Mouse (Mus musculus) skeletal muscle tissue, adult 2 months (tissue): ENCODE results near the gene Cxcl16.
A peak's percentile ranks its signal among the peaks of the same experiment; 100 is the strongest.
"Not testable (repeated sequence)": the region's sequence is repeated elsewhere in the genome, so short reads cannot be mapped to it uniquely, and the experiment has no call there.

Experiments used
- DNase-seq: peaks from one replicate; pipeline ENCODE4 v3.0.0-alpha.2; 2012; ENCODE audit warnings: low read depth, low spot score

The Cxcl16 gene

DNA sequence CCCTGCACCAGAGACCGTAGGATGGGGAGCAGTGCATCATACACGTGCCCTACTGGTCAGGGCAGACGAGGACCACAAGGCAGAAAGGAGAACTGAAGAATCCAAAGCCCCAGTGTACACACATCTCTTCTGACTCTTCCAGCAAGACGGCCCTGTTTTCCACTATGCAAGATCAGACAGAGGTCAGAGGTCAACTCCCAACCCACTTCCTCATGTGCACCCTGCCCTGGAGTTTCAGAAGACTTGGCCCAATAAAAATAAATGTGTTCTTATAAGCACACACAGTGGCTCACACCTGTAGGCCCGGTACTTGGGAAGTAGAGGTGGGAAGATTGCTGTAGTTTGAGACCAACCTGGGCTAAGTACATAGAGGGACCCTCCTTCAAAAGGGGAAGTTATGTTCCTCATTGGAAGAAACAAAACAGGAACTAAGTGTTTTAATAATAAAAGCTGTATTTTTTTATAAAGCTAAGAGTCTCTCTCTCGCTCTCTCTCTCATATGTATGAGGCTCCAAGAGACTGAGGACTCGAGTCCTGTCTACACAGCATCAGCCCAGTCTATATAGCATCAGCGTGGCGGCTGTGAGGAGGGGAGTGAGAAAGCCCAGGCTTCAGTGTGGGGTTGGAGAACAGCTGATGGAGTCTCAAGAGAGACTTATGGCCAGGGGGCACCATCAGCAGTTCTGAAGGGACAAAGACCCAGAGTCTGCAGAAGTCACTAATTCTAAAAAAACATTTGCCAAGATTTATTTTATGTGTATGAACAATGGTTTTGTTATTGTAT is 6.3 kb downstream of the Cxcl16 start:
- no peak for DNase-seq

DNA sequence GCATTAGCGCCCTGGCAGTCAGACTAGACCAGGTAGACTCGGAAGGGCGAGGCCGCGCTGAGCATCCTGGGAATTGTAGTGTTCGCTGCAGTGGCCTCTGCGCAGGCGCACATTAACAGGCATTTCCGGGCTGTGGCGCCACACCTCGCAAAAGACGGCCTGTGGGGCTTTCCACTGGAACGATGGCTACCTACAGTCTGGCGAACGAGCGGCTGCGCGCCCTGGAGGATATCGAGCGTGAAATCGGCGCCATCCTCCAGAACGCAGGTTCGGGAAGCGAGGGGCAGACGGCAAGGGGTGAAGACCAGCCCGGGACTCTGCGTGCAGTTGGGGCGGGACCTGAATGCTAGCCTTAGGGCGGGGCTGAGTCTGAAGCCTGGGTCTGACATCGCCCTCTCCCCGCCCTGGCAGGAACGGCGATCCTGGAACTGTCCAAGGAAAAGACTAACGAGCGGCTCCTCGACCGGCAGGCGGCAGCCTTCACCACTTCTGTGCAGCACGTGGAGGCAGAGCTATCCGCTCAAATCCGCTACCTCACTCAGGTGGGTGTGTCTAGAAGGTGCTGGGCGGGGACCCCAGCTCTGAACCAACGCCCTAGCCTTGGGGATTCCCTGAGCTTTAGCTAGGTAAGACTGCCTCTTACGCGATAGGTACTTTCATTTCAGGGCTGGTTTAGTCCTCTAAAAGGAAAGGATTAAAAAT is 7.8 kb downstream of the Cxcl16 start, which contains the start of gene Med11:
Gene Med11 (plus strand): TSS at position 123 of the 702 bp plus-strand sequence.
- DNase-seq, result peak; percentile 93

DNA sequence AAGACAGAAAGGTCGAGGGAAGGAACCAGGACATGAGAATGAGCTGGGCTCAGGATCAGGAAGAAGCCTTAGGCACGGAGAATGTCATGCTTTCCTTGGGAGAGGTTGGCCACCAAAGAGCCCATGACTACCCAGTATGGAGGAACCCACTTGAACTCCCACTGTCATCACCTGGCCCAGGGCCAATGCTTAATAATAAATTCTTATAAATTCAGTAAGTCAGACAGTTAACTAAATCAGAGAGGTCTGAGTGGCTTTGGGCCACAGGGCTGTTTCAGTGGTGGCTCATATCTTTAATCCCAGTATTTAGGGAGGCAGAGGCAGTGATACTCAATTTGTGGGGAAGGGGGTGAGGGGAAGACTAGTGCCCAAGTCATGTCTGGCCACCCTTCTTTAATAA is 8.9 kb downstream of the Cxcl16 start:
- no peak for DNase-seq

DNA sequence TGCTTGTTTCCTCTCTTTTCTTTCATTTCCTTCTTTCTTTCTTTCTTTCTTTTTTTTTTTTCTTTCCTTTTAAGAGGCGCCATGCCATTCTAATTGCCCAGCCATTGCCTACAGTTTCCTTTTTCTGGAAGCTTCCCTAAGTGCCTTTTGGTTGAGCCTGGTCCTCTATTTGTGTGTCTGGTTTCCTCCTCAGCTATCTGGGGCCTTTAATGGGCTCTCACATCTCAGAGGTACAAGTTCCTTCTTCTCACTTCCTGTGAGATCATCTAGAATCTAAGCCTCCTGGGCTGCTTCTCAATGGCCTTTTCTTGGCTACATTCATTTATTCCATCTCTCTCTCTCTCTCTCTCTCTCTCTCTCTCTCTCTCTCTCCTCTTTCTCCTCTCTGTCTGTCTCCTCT is 12.4 kb downstream of the Cxcl16 start:
- no peak for DNase-seq

- no peak for DNase-seq
Measured at GRCm38 (mm10) chr11:70446756-70447155, 13.0 kb downstream of the Cxcl16 start.

- DNase-seq, result no peak
Measured at GRCm38 (mm10) chr11:70444667-70445066, 15.1 kb downstream of the Cxcl16 start.

DNA sequence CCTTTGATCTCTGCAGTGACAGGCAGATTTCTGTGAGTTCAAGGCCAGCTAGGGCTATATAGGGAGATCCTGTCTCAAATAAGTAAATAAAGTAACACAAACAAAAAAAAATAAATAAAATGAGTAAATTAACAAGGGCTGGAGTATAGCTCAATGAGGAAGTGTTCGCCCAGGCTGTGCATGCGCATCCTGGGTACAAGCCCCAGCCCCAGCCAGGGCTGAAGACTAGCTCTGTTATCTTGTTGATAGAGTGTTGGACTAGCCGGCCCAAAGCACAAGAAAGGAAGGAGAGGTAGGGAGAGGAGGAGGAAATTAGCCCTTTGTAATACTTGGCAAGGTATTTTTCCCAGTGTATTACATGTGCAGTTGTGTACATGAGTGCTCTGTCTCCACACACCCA is 15.8 kb downstream of the Cxcl16 start:
- DNase-seq, result no peak

GRCm38 (mm10) chr11:70441882-70442281 is 17.9 kb downstream of the Cxcl16 start:
- no peak for DNase-seq

DNA sequence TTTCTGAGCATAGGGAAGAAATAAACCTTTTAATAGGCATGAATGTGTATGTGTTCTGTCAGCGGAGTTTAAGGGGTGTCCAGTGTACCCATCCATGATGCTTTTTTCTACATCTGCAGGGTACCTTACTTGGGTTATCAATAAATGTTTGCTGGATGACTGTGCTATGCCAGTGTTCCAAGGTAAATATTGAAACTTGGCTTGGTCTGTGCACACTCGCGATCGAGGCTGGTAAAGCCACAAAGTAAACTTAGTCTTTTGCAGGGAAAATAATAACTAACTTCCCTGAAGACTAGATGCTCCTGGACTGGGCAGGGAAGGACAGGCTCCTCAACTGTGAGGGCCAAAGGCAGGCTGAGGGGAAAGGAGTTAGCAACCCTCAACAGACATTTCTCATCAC is 19.1 kb downstream of the Cxcl16 start:
- DNase-seq, result no peak

- DNase-seq, result no peak
Measured at GRCm38 (mm10) chr11:70438728-70439374, 20.9 kb downstream of the Cxcl16 start.

- no peak for DNase-seq
Measured at GRCm38 (mm10) chr11:70437426-70437825, 22.4 kb downstream of the Cxcl16 start.

- DNase-seq, result no peak
Measured at GRCm38 (mm10) chr11:70435476-70435875, 24.3 kb downstream of the Cxcl16 start.

DNA sequence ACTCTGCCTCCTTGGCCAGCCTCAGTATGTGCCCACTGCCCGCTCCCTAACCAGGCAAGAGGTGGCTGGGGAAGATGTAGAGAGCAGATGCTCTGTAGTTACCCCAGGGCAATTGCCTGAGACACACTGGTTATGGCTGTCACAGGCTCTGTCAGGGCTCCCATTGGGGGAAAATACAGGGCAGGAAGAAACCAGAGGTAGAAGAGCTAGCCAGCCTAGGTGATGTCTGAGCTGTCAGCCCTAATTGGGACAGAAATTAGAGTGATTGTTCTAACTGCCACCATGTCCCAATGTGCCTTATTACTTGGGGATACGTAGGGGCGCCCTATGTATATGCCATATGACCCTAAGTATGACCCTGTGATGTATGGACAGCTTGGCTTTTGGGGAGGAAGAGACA is 25.8 kb downstream of the Cxcl16 start:
- no peak for DNase-seq

DNA sequence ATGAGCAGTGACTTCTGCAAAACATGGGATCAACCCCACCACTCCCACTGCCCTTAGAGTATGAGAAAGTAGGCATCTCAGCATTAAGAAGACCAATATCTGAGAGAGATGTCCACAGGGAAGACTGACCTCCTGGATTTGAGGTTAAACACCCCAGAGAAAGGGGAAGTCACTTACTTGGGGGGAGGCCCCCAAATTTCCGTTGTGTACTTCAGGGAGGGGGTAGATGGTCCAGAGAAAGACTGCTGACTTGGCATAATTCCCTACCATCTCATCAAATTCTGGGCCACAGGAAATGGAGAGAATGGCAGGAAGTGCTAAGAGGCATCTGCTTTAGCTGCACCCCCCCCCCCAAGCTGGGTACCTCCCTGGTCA is 26.2 kb downstream of the Cxcl16 start:
- peak; percentile 43 for DNase-seq

- no peak for DNase-seq
Measured at GRCm38 (mm10) chr11:70432895-70433568, 26.8 kb downstream of the Cxcl16 start.

DNA sequence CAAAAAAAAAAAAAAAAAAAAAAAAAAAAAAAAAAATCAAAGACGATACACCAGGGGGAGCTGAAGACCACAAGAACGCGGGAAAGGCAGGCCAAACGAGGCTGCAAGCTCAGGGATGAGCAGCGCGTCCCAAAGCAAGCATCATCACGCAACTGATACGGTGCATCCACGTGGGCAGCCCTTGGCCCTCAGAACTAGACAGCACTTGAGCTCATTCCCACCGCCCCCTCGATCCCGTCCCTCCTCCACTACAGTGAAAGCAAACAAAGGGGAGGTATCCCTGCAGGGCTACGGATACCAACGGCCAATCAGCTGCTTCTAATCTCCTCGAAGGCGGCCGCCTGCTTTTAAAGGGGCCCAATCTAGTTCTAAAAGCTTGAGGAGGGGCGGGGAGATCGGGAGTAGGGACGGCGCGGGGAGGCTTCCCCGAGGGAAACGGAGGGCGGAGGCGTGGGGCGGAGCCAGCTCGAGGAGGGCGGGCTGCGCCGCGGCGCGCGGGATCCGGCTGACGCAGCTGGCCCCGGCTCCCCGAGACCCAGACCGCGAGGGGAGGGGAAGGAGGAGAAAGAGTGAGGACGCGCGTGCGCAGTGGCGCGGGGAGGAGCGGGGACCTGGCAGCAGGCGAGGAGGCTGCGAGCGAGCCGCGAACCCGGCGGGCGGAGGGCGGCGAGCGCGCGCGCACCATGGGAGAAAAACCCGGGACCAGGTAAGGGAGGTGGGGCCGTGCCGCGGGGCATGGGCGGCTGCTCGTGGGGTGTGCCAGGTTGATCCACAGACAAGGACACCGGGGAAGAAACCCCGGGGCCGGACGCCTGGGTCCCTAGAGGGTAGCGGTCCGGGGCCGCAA is 27.5 kb downstream of the Cxcl16 start, which contains the start of gene Arrb2:
Gene Arrb2 (plus strand): TSS at position 588 of the 847 bp plus-strand sequence.
- peak; percentile 96 for DNase-seq

DNA sequence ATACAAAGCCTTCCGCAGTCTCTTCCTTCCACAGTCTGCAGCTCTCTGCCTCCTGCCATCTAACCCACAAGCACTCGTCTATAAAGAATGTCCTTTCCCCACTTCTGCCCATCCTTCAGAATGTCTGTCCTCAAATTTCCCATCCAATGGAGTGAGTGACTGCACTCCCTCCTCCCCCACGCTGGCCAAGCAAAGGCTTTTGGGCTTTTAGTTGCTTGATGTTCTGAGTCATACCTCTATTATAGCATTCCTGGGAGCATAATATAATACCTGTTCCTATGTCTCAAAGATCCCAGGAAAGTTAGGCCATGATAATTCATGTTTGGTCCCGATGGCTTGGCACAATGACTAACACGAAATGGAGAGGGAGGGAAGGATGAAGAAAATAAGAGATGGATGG is 28.2 kb downstream of the Cxcl16 start:
- no peak for DNase-seq

- DNase-seq, result not testable (repeated sequence)
Measured at GRCm38 (mm10) chr11:70426598-70426997, 33.2 kb downstream of the Cxcl16 start.

GRCm38 (mm10) chr11:70419486-70419885 is 40.3 kb downstream of the Cxcl16 start:
- DNase-seq, result no peak

GRCm38 (mm10) chr11:70418199-70418598 is 41.6 kb downstream of the Cxcl16 start:
- no peak for DNase-seq

GRCm38 (mm10) chr11:70413961-70414360 is 45.8 kb downstream of the Cxcl16 start:
- peak; percentile 43 for DNase-seq
